Mouse (Mus musculus): ENCODE data around the gene Zkscan5.
"Not testable (repeated sequence)": the region's sequence is repeated elsewhere in the genome, so short reads cannot be mapped to it uniquely, and the experiment has no call there.

Gene Zkscan5

GRCm38 (mm10) chr5:145203936-145204691 lies at the start of gene Zkscan5:
Zkscan5 (plus strand) TSS chr5:145204562.
- DNase-seq (ENCODE audit: low spot score): peak; percentile 99

GRCm38 (mm10) chr5:145161361-145161760 lies 43.0 kb upstream of the Zkscan5 start:
- DNase-seq (ENCODE audit: low spot score): no peak

- no peak for DNase-seq (ENCODE audit: low spot score)
These were observed 39.7 kb upstream of the Zkscan5 start for GRCm38 (mm10) chr5:145164710-145165109.

GRCm38 (mm10) chr5:145165184-145165583 lies 39.2 kb upstream of the Zkscan5 start:
- DNase-seq (ENCODE audit: low spot score): no peak

- peak; percentile 100 for DNase-seq (ENCODE audit: low spot score)
These were observed 37.6 kb upstream of the Zkscan5 start, which contains the start of the genes Ptcd1 and Cpsf4 for GRCm38 (mm10) chr5:145166536-145167305. Ptcd1 (minus strand) TSS chr5:145167108. Cpsf4 (plus strand) TSS chr5:145167213.

GRCm38 (mm10) chr5:145167306-145167661 lies 37.1 kb upstream of the Zkscan5 start:
- DNase-seq (ENCODE audit: low spot score): no peak

GRCm38 (mm10) chr5:145178461-145178980 lies 25.8 kb upstream of the Zkscan5 start:
- no peak for DNase-seq (ENCODE audit: low spot score)

- no peak for DNase-seq (ENCODE audit: low spot score)
These were observed 19.1 kb upstream of the Zkscan5 start for GRCm38 (mm10) chr5:145185244-145185643.

GRCm38 (mm10) chr5:145189416-145189815 lies 14.9 kb upstream of the Zkscan5 start:
- DNase-seq (ENCODE audit: low spot score): no peak

GRCm38 (mm10) chr5:145190373-145190772 lies 14.0 kb upstream of the Zkscan5 start:
- DNase-seq (ENCODE audit: low spot score): no peak

GRCm38 (mm10) chr5:145190875-145191798 lies 13.2 kb upstream of the Zkscan5 start:
- peak; percentile 94 for DNase-seq (ENCODE audit: low spot score)

GRCm38 (mm10) chr5:145191962-145192361 lies 12.4 kb upstream of the Zkscan5 start, which contains the start of gene Atp5j2:
Atp5j2 (minus strand) TSS chr5:145192062.
- DNase-seq (ENCODE audit: low spot score): no peak

GRCm38 (mm10) chr5:145200387-145200786 lies 4.0 kb upstream of the Zkscan5 start:
- no peak for DNase-seq (ENCODE audit: low spot score)

- peak; percentile 94 for DNase-seq (ENCODE audit: low spot score)
These were observed 2.9 kb upstream of the Zkscan5 start, which contains the start of gene Zkscan14 for GRCm38 (mm10) chr5:145201321-145201991. Zkscan14 (minus strand) TSS chr5:145201868.

- no peak for DNase-seq (ENCODE audit: low spot score)
These were observed 1.9 kb upstream of the Zkscan5 start for GRCm38 (mm10) chr5:145202446-145202845.

GRCm38 (mm10) chr5:145205041-145205440 lies 679 bp downstream of the Zkscan5 start:
- no peak for DNase-seq (ENCODE audit: low spot score)

- no peak for DNase-seq (ENCODE audit: low spot score)
These were observed 3.0 kb downstream of the Zkscan5 start for GRCm38 (mm10) chr5:145207385-145207784.

GRCm38 (mm10) chr5:145207954-145208353 lies 3.6 kb downstream of the Zkscan5 start:
- no peak for DNase-seq (ENCODE audit: low spot score)

GRCm38 (mm10) chr5:145208391-145208790 lies 4.0 kb downstream of the Zkscan5 start:
- not testable (repeated sequence) for DNase-seq (ENCODE audit: low spot score)

- no peak for DNase-seq (ENCODE audit: low spot score)
These were observed 7.0 kb downstream of the Zkscan5 start for GRCm38 (mm10) chr5:145211340-145211739.

GRCm38 (mm10) chr5:145212216-145212615 lies 7.9 kb downstream of the Zkscan5 start:
- no peak for DNase-seq (ENCODE audit: low spot score)

Data from embryo, embryonic 10.5 days (tissue).